Mouse (Mus musculus) embryonic facial prominence, embryonic 14.5 days (tissue): ENCODE results near the gene Tnfrsf12a. TPM values are rescaled to one million over a fixed set of nuclear protein-coding genes. Genes with fewer than 3 reads are reported as not detected.

Source experiments
- ATAC-seq: fragments of 200-750 bp; cut with Nextera tagmentation; 2 replicates; pipeline ENCODE4 v1.8.0; 2017; ENCODE audit warnings: low read depth, moderate number of reproducible peaks, moderate TSS enrichment
- DNase-seq: peaks from one replicate; pipeline ENCODE4 v3.0.0-alpha.2; 2015; ENCODE audit warnings: low spot score
- H3K27ac ChIP-seq: fragments of 300-500 bp; sonication (generic); replicated peaks from 2 replicates; pipeline ENCODE4 v1.5.1; 2014; ENCODE audit warnings: low read depth, mild to moderate bottlenecking, low read length, moderate library complexity
- H3K27me3 ChIP-seq: fragments of 300-500 bp; sonication (generic); replicated peaks from 2 replicates; pipeline ENCODE4 v1.6.1; 2014; ENCODE audit warnings: low read length; ENCODE audit not compliant: control insufficient read depth, insufficient read depth
- H3K36me3 ChIP-seq: fragments of 300-500 bp; sonication (generic); 2 replicates; pipeline ENCODE4 v1.6.1; 2014; ENCODE audit warnings: low read length, mixed read lengths; ENCODE audit not compliant: control insufficient read depth, insufficient read depth
- H3K4me1 ChIP-seq: fragments of 300-500 bp; sonication (generic); 2 replicates; pipeline ENCODE4 v1.6.1; 2014; ENCODE audit warnings: antibody characterized with exemption, low read length; ENCODE audit not compliant: control insufficient read depth, insufficient read depth
- H3K4me2 ChIP-seq: fragments of 300-500 bp; sonication (generic); 2 replicates; pipeline ENCODE4 v1.6.1; 2014; ENCODE audit warnings: low read depth, mild to moderate bottlenecking, low read length, moderate library complexity, mixed read lengths
- H3K4me3 ChIP-seq: fragments of 300-500 bp; sonication (generic); 2 replicates; pipeline ENCODE4 v1.5.1; 2014; ENCODE audit warnings: low read depth, mild to moderate bottlenecking, low read length
- H3K9ac ChIP-seq: fragments of 300-500 bp; sonication (generic); 2 replicates; pipeline ENCODE4 v1.6.1; 2014; ENCODE audit warnings: low read depth, mild to moderate bottlenecking, low read length, moderate library complexity, mixed read lengths
- H3K9me3 ChIP-seq: fragments of 300-500 bp; sonication (generic); 2 replicates; pipeline ENCODE4 v1.6.1; 2016; ENCODE audit warnings: low read length; ENCODE audit not compliant: control insufficient read depth
- WGBS: fragments of 180-500 bp; shearing (Covaris S2); extraction: QIAGEN DNeasy Blood & Tissue Kit; methylation state at CpG from one replicate; pipeline ENCODE4 v1.1.7; 2014; 5-methylcytosine and 5-hydroxymethylcytosine counted together
- polyA plus RNA-seq: library from polyadenylated mRNA; unstranded; fragments of >200 nt; fragmentation: Nextera tagmentation; extraction: Ambion mirVana; gene quantifications from 2 replicates; pipeline ENCODE4 v1.2.1, GENCODE M21; 2014

Tnfrsf12a gene
- polyA plus RNA-seq, 1 experiment from 2014 or later: 30.7 TPM

DNA sequence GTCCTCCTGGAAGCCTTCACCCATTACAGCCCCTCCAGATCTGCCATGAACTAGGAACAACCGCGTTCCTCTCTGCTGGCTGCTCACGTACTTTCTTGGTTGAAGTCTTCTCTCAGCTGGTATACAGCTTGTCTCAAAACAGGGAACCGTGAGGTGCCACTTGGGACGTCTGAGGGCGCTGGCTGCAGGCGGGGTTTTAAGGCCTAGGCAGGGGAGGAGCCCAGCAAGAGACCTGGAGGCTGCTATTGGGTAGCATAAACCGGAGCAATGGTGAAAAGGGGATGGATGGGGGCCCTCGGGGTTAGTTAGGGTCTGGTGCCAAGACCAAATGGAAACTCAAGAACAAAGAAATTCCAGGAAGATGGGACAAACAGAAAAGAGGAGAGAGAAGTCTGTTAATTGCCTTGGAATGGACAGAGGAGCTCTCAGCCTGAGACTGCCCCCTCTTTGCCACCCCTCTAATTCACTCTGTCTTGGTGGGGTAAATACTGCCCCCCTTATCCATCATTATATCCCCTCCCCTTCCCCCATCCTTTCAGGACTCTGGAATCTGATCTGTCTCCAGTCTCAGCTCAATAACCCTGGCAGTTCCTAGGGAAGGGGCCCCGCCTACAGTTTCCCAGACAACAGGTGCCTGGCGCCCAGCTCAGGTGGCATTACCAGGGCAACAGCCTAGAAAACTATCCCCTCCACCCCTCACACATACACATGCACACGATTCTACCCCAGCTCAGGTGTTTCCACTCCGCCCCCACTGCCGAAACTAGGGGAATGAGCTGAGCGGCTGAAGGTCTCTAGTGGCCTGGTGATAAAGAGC is 6.8 kb upstream of the Tnfrsf12a start, which contains the start of gene Cldn9:
TSS of gene Cldn9 (minus strand) at position 171 of the 817 bp plus-strand sequence.
- peak within 1 kb of the TSS; percentile 33 for H3K4me2 ChIP-seq
- peaks cover 15% of the 10 kb centered on the region for H3K4me1 ChIP-seq
- peak within 1 kb of the TSS; percentile 53 for H3K9ac ChIP-seq
- H3K27me3 ChIP-seq: peaks cover 55% of the 10 kb centered on the region
- H3K36me3 ChIP-seq: no peaks in the 10 kb centered on the region
- peak; percentile 93 for ATAC-seq
- no peaks in the 10 kb centered on the region for H3K9me3 ChIP-seq
- H3K27ac ChIP-seq: peak within 1 kb of the TSS; percentile 44
- H3K4me3 ChIP-seq: peak within 1 kb of the TSS; percentile 26
- 13% methylated on average over 15 of the region's 15 CpGs for WGBS
- DNase-seq: peak; percentile 82

GRCm38 (mm10) chr17:23683226-23683625 is 6.0 kb upstream of the Tnfrsf12a start:
- H3K9ac ChIP-seq: peak overlapping the region; percentile 53
- H3K9me3 ChIP-seq: no peaks in the 10 kb centered on the region
- no peaks in the 10 kb centered on the region for H3K36me3 ChIP-seq
- H3K27ac ChIP-seq: peak overlapping the region; percentile 44; the same call in 1 of the 2 replicates
- peaks cover 64% of the 10 kb centered on the region for H3K27me3 ChIP-seq
- peak overlapping the region; percentile 33 for H3K4me2 ChIP-seq
- 29% methylated on average over 14 of the region's 15 CpGs for WGBS
- peak overlapping the region; percentile 26 for H3K4me3 ChIP-seq
- ATAC-seq (no peak), DNase-seq (no peak)
- peaks cover 15% of the 10 kb centered on the region for H3K4me1 ChIP-seq

GRCm38 (mm10) chr17:23682530-23682929 is 5.3 kb upstream of the Tnfrsf12a start:
- Histone ChIP-seq H3K4me1 (peaks cover 17% of the 10 kb centered on the region), H3K9ac (peak overlapping the region; percentile 53), H3K9me3 (no peaks in the 10 kb centered on the region), H3K4me2 (peak overlapping the region; percentile 33), H3K27me3 (peaks cover 67% of the 10 kb centered on the region), H3K4me3 (peak overlapping the region; percentile 26), H3K36me3 (no peaks in the 10 kb centered on the region), H3K27ac (no peak overlapping the region)
- ATAC-seq: no peak
- 76% methylated on average over 3 of the region's 3 CpGs for WGBS
- no peak for DNase-seq

DNA sequence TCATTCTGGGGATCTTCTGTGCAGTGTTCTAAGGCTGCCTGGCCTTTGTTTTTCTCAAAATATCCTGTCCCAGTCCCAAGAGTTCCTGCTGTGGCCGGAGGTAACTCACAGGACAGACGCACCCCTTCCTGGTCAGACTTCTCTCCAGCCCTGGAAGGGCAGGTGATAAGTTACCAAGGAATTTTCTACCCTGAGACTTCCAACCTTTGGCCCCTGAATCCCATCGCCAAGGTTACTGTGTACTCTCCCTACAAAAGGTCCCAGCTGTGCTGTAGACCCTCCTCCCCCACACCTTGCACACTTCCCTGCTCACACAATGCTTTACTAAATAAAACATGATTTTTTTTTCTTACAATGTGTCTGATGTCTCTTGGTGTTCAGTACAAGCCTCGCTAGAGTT is 4.8 kb upstream of the Tnfrsf12a start:
- WGBS: 68% methylated on average over 4 of the region's 4 CpGs
- Histone ChIP-seq H3K36me3 (no peaks in the 10 kb centered on the region), H3K4me3 (peak overlapping the region; percentile 26), H3K27me3 (peaks cover 67% of the 10 kb centered on the region), H3K4me1 (peaks cover 19% of the 10 kb centered on the region), H3K9me3 (no peaks in the 10 kb centered on the region), H3K4me2 (peak overlapping the region; percentile 33; the same call in 1 of the 2 replicates), H3K27ac (no peak overlapping the region), H3K9ac (no peak overlapping the region)
- ATAC-seq: no peak
- no peak for DNase-seq

- Histone ChIP-seq H3K27me3 (peaks cover 76% of the 10 kb centered on the region), H3K9me3 (no peaks in the 10 kb centered on the region), H3K4me3 (no peak overlapping the region), H3K36me3 (no peaks in the 10 kb centered on the region), H3K4me2 (peak overlapping the region; percentile 6; the same call in 1 of the 2 replicates), H3K4me1 (peaks cover 24% of the 10 kb centered on the region), H3K9ac (no peak overlapping the region), H3K27ac (no peak overlapping the region)
- 75% methylated on average over 10 of the region's 10 CpGs for WGBS
- no peak for DNase-seq
- ATAC-seq: no peak
Measured at GRCm38 (mm10) chr17:23681086-23681485, 3.8 kb upstream of the Tnfrsf12a start.

GRCm38 (mm10) chr17:23680336-23680735 is 3.1 kb upstream of the Tnfrsf12a start:
- no peak for ATAC-seq
- peaks cover 78% of the 10 kb centered on the region for H3K27me3 ChIP-seq
- no peak for DNase-seq
- H3K4me2 ChIP-seq: peak overlapping the region; percentile 48
- H3K36me3 ChIP-seq: no peaks in the 10 kb centered on the region
- no peak overlapping the region for H3K27ac ChIP-seq
- 72% methylated on average over 9 of the region's 9 CpGs for WGBS
- peak overlapping the region; percentile 32 for H3K4me3 ChIP-seq
- H3K9ac ChIP-seq: peak overlapping the region; percentile 19; the same call in 1 of the 2 replicates
- H3K9me3 ChIP-seq: no peaks in the 10 kb centered on the region
- H3K4me1 ChIP-seq: peaks cover 31% of the 10 kb centered on the region

DNA sequence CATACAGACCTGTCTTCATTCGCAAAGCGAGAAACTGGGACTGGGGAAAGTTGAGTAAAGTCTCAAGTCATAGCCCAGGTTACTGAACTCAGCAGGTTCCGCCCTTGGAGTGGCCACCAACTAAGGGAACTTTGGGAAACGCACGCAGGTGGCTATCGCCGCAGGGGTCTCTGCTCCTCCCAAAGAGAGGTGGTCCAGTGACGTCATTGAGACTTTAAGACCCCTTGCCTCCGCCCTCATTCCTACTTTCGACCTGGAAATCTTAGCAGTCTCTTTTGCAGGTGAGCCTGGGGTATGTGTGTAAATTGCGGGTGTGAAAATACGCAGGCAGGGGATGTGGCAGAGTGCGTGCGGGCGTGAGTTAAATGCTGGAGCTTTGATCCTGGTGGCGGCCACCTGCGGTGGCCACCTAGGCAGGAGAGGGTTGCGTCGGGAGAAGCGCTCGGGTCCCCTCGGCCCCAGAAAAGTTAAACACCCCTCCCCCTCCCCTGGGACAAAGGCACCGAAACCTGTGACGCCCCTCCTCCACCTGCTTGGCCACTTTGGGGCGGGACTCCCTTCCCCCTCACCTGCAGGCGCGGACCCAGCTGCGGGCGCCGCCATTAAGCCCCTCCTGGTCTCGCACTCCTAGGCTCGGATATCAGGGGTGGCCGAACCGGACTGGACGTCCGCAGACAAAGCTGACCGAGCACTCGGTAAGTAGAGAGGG is 2.0 kb upstream of the Tnfrsf12a start, which contains the start of gene Cldn6:
TSS of gene Cldn6 (plus strand) at position 123 of the 709 bp plus-strand sequence.
- Histone ChIP-seq H3K4me2 (peak within 1 kb of the TSS; percentile 48), H3K4me3 (peak within 1 kb of the TSS; percentile 32), H3K4me1 (peaks cover 37% of the 10 kb centered on the region), H3K9ac (peak within 1 kb of the TSS; percentile 45; the same call in 1 of the 2 replicates), H3K36me3 (no peaks in the 10 kb centered on the region), H3K27ac (peak within 1 kb of the TSS; percentile 28; the same call in 1 of the 2 replicates), H3K9me3 (no peaks in the 10 kb centered on the region), H3K27me3 (peaks cover 74% of the 10 kb centered on the region)
- ATAC-seq (no peak), DNase-seq (no peak)
- WGBS: 3% methylated on average over 29 of the region's 38 CpGs

DNA sequence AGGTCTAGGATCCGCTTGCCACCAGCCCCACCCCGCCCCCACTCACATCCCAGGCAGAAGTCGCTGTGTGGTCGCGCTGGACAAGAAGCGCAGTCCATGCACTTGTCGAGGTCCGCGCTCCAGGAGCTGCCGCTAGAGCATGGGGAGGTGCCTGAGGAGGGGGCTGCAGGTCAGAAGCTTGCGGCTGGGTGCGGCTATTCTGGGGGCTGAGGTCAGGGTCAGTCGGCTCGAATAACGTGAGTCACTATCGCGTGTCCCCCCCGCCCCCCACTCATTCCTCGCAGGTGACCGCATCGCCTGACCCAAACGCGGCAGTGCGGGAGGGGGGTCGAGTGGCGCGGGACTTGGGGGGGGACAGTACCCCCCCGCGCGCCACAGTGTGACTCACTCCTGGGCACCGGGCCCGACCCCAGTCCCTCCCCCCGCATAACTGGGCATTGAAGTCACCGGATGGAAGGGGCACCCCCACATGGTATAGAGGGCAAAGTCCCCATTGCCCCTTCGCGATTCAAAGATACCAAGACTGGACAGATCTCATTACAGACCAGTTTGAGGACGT is 716 bp downstream of the Tnfrsf12a start:
- Histone ChIP-seq H3K27ac (no peak overlapping the region), H3K9me3 (no peaks in the 10 kb centered on the region), H3K4me1 (peaks cover 30% of the 10 kb centered on the region), H3K4me3 (peak overlapping the region; percentile 56), H3K9ac (peak overlapping the region; percentile 62), H3K27me3 (peaks cover 47% of the 10 kb centered on the region), H3K36me3 (no peaks in the 10 kb centered on the region), H3K4me2 (peak overlapping the region; percentile 97)
- 0% methylated on average over 14 of the region's 37 CpGs for WGBS
- DNase-seq (no peak), ATAC-seq (no peak)
